Mouse (Mus musculus): ENCODE measurements at regions not wholly inside any gene's neighbourhood (a gene's known extent, or its start where the extent isn't known, plus 50 kb on each side); places are given as distances from the start of the nearest gene placed in this dataset.

- no peak for TF ChIP-seq CTCF (conservative IDR thresholded peaks at IDR 0.05; ENCODE audit: insufficient read depth, insufficient read length, low read depth, low read length)
- TF ChIP-seq POLR2A (IDR thresholded peaks at IDR 0.05; ENCODE audit: low read depth, low read length) = no peak
Observed at GRCm38 (mm10) chr4:142410596-142411573, 171.7 kb upstream of the Kazn start.
